Mouse (Mus musculus): ENCODE data around the gene Ranbp9. TPM values are rescaled to one million over a fixed set of nuclear protein-coding genes. Genes with fewer than 3 reads are reported as not detected.
"Not testable (repeated sequence)": the region's sequence is repeated elsewhere in the genome, so short reads cannot be mapped to it uniquely, and the experiment has no call there.

Gene Ranbp9
- polyA plus RNA-seq, 1 experiment from 2014 or later, result 7.7 TPM

- Histone ChIP-seq H3K27me3 (no peaks in the 10 kb centered on the region), H3K4me2 (no peak overlapping the region), H3K4me3 (no peak overlapping the region), H3K9me3 (replicated peaks) (no peaks in the 10 kb centered on the region), H3K27ac (no peak overlapping the region), H3K9ac (no peak overlapping the region), H3K4me1 (replicated peaks) (peaks cover 43% of the 10 kb centered on the region), H3K36me3 (no peaks in the 10 kb centered on the region)
- no peak for ATAC-seq (replicated peaks; ENCODE audit: insufficient number of reproducible peaks, insufficient read depth, low FRiP score, low read depth)
- WGBS, result 85% methylated on average over 3 of the region's 3 CpGs
Observed at GRCm38 (mm10) chr13:43477098-43477697, 3.9 kb downstream of the Ranbp9 start.

- no peak overlapping the region for H3K27ac ChIP-seq
- 84% methylated on average over 7 of the region's 7 CpGs for WGBS
- H3K36me3 ChIP-seq, result no peaks in the 10 kb centered on the region
- no peaks in the 10 kb centered on the region for H3K27me3 ChIP-seq
- no peak overlapping the region for H3K4me2 ChIP-seq
- H3K9ac ChIP-seq, result no peak overlapping the region
- peaks cover 43% of the 10 kb centered on the region for H3K4me1 ChIP-seq (replicated peaks)
- H3K9me3 ChIP-seq (replicated peaks), result no peaks in the 10 kb centered on the region
- H3K4me3 ChIP-seq, result no peak overlapping the region
- no peak for ATAC-seq (replicated peaks; ENCODE audit: insufficient number of reproducible peaks, insufficient read depth, low FRiP score, low read depth)
Observed at GRCm38 (mm10) chr13:43476226-43476625, 4.9 kb downstream of the Ranbp9 start.

GRCm38 (mm10) chr13:43474722-43475121, 6.4 kb downstream of the Ranbp9 start:
- Histone ChIP-seq H3K9ac (no peak overlapping the region), H3K9me3 (replicated peaks) (no peaks in the 10 kb centered on the region), H3K27me3 (no peaks in the 10 kb centered on the region), H3K4me3 (no peak overlapping the region), H3K36me3 (no peaks in the 10 kb centered on the region), H3K4me2 (no peak overlapping the region), H3K4me1 (replicated peaks) (peaks cover 51% of the 10 kb centered on the region), H3K27ac (no peak overlapping the region)
- no peak for ATAC-seq (replicated peaks; ENCODE audit: insufficient number of reproducible peaks, insufficient read depth, low FRiP score, low read depth)
- 81% methylated on average over 5 of the region's 5 CpGs for WGBS

- ATAC-seq (replicated peaks; ENCODE audit: insufficient number of reproducible peaks, insufficient read depth, low FRiP score, low read depth); H3K9me3 ChIP-seq (replicated peaks); H3K9ac ChIP-seq; H3K4me2 ChIP-seq; H3K27ac ChIP-seq; H3K4me3 ChIP-seq; H3K36me3 ChIP-seq; H3K27me3 ChIP-seq: not testable (repeated sequence)
- H3K4me1 ChIP-seq (replicated peaks), result peaks cover 42% of the 10 kb centered on the region
- 87% methylated on average over 1 of the region's 1 CpGs for WGBS
Observed at GRCm38 (mm10) chr13:43471861-43472260, 9.2 kb downstream of the Ranbp9 start.

- Histone ChIP-seq H3K4me1 (replicated peaks) (peaks cover 41% of the 10 kb centered on the region), H3K4me2 (no peak overlapping the region)
Observed at GRCm38 (mm10) chr13:43469607-43470006, 11.5 kb downstream of the Ranbp9 start.

GRCm38 (mm10) chr13:43464605-43465004, 16.5 kb downstream of the Ranbp9 start:
- WGBS, result 91% methylated on average over 2 of the region's 2 CpGs
- ATAC-seq (replicated peaks; ENCODE audit: insufficient number of reproducible peaks, insufficient read depth, low FRiP score, low read depth), result no peak
- H3K4me3 ChIP-seq, result no peak overlapping the region

More at GRCm38 (mm10) chr13:43469607-43470006, 11.5 kb downstream of the Ranbp9 start:
- H3K9ac ChIP-seq, result no peak overlapping the region
- no peaks in the 10 kb centered on the region for H3K27me3 ChIP-seq
- no peak overlapping the region for H3K27ac ChIP-seq
- no peaks in the 10 kb centered on the region for H3K36me3 ChIP-seq
- 94% methylated on average over 1 of the region's 1 CpGs for WGBS
- no peak for ATAC-seq (replicated peaks; ENCODE audit: insufficient number of reproducible peaks, insufficient read depth, low FRiP score, low read depth)
- H3K4me3 ChIP-seq, result no peak overlapping the region
- no peaks in the 10 kb centered on the region for H3K9me3 ChIP-seq (replicated peaks)

GRCm38 (mm10) chr13:43457161-43457560, 23.9 kb downstream of the Ranbp9 start:
- Histone ChIP-seq H3K27ac (no peak overlapping the region), H3K9ac (no peak overlapping the region), H3K27me3 (no peaks in the 10 kb centered on the region), H3K9me3 (replicated peaks) (no peaks in the 10 kb centered on the region), H3K4me1 (replicated peaks) (peaks cover 16% of the 10 kb centered on the region), H3K36me3 (peaks cover 8% of the 10 kb centered on the region), H3K4me2 (no peak overlapping the region), H3K4me3 (no peak overlapping the region)
- 38% methylated on average over 1 of the region's 1 CpGs for WGBS
- no peak for ATAC-seq (replicated peaks; ENCODE audit: insufficient number of reproducible peaks, insufficient read depth, low FRiP score, low read depth)

More at GRCm38 (mm10) chr13:43464605-43465004, 16.5 kb downstream of the Ranbp9 start:
- no peak overlapping the region for H3K4me2 ChIP-seq
- H3K36me3 ChIP-seq, result peaks cover 8% of the 10 kb centered on the region
- no peak overlapping the region for H3K27ac ChIP-seq
- H3K9me3 ChIP-seq (replicated peaks), result no peaks in the 10 kb centered on the region
- peaks cover 5% of the 10 kb centered on the region for H3K4me1 ChIP-seq (replicated peaks)
- H3K9ac ChIP-seq, result no peak overlapping the region
- no peaks in the 10 kb centered on the region for H3K27me3 ChIP-seq

GRCm38 (mm10) chr13:43454431-43454830, 26.7 kb downstream of the Ranbp9 start:
- H3K9me3 ChIP-seq (replicated peaks), result no peaks in the 10 kb centered on the region
- ATAC-seq (replicated peaks; ENCODE audit: insufficient number of reproducible peaks, insufficient read depth, low FRiP score, low read depth), result no peak
- WGBS, result 84% methylated on average over 7 of the region's 7 CpGs
- no peak overlapping the region for H3K4me2 ChIP-seq
- peaks cover 18% of the 10 kb centered on the region for H3K4me1 ChIP-seq (replicated peaks)
- no peaks in the 10 kb centered on the region for H3K36me3 ChIP-seq
- no peaks in the 10 kb centered on the region for H3K27me3 ChIP-seq
- no peak overlapping the region for H3K4me3 ChIP-seq
- H3K27ac ChIP-seq, result no peak overlapping the region
- no peak overlapping the region for H3K9ac ChIP-seq

- Histone ChIP-seq H3K9ac (no peak overlapping the region), H3K4me3 (no peak overlapping the region), H3K36me3 (no peaks in the 10 kb centered on the region), H3K9me3 (replicated peaks) (no peaks in the 10 kb centered on the region), H3K27me3 (no peaks in the 10 kb centered on the region), H3K4me1 (replicated peaks) (peaks cover 18% of the 10 kb centered on the region), H3K27ac (peak overlapping the region; percentile 45), H3K4me2 (no peak overlapping the region)
- WGBS, result 50% methylated on average over 7 of the region's 7 CpGs
- no peak for ATAC-seq (replicated peaks; ENCODE audit: insufficient number of reproducible peaks, insufficient read depth, low FRiP score, low read depth)
Observed at GRCm38 (mm10) chr13:43452843-43453605, 28.1 kb downstream of the Ranbp9 start.

GRCm38 (mm10) chr13:43452177-43452576, 28.9 kb downstream of the Ranbp9 start:
- Histone ChIP-seq H3K27ac (no peak overlapping the region), H3K4me2 (no peak overlapping the region), H3K4me3 (no peak overlapping the region), H3K36me3 (no peaks in the 10 kb centered on the region), H3K4me1 (replicated peaks) (peaks cover 24% of the 10 kb centered on the region), H3K27me3 (no peaks in the 10 kb centered on the region), H3K9me3 (replicated peaks) (no peaks in the 10 kb centered on the region), H3K9ac (no peak overlapping the region)
- WGBS, result 83% methylated on average over 2 of the region's 2 CpGs
- no peak for ATAC-seq (replicated peaks; ENCODE audit: insufficient number of reproducible peaks, insufficient read depth, low FRiP score, low read depth)

GRCm38 (mm10) chr13:43450686-43451085, 30.4 kb downstream of the Ranbp9 start:
- Histone ChIP-seq H3K27me3 (no peaks in the 10 kb centered on the region), H3K36me3 (no peaks in the 10 kb centered on the region), H3K4me1 (replicated peaks) (peaks cover 33% of the 10 kb centered on the region), H3K4me3 (no peak overlapping the region), H3K9me3 (replicated peaks) (no peaks in the 10 kb centered on the region), H3K27ac (no peak overlapping the region), H3K9ac (no peak overlapping the region), H3K4me2 (no peak overlapping the region)
- no peak for ATAC-seq (replicated peaks; ENCODE audit: insufficient number of reproducible peaks, insufficient read depth, low FRiP score, low read depth)
- 90% methylated on average over 3 of the region's 3 CpGs for WGBS

- peaks cover 25% of the 10 kb centered on the region for H3K4me1 ChIP-seq (replicated peaks)
- H3K9ac ChIP-seq, result no peak overlapping the region
- WGBS, result 70% methylated on average over 3 of the region's 3 CpGs
Observed at GRCm38 (mm10) chr13:43447721-43448120, 33.4 kb downstream of the Ranbp9 start.

More at GRCm38 (mm10) chr13:43447721-43448120, 33.4 kb downstream of the Ranbp9 start:
- no peaks in the 10 kb centered on the region for H3K27me3 ChIP-seq
- no peak overlapping the region for H3K4me3 ChIP-seq
- no peaks in the 10 kb centered on the region for H3K36me3 ChIP-seq
- ATAC-seq (replicated peaks; ENCODE audit: insufficient number of reproducible peaks, insufficient read depth, low FRiP score, low read depth), result no peak
- no peak overlapping the region for H3K27ac ChIP-seq
- no peaks in the 10 kb centered on the region for H3K9me3 ChIP-seq (replicated peaks)
- H3K4me2 ChIP-seq, result no peak overlapping the region
